Mouse (Mus musculus): ENCODE results near the gene Baat.

GRCm38 (mm10) chr4:49546026-49546425 lies 39.7 kb upstream of the Baat start:
- no peak for TF ChIP-seq CTCF (IDR thresholded peaks at IDR 0.05)
- TF ChIP-seq POLR2A (IDR thresholded peaks at IDR 0.05; ENCODE audit: insufficient read depth, low read depth, low read length): no peak
